16 mouse cellular contexts compared by ENCODE assay signal in the genomic region with DNA sequence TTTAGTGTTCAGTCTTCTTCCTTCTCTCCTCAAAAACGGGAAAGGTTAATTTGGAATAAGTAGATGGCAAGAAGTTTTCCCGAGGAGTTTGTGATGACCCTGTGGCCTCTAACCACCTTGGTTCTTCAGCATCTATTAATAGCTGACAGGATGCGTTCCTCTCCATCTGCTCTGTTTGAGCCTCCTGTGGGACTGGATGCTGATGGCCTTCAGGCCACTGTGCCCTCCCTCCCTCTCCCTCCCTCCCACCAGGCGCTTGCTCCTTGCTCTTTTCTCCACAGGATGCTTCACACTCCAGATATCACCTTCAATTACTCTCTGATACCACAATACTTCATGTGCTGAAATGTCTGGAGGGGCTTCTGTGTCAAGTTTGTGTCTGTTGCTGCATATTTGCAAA.
"Had no signal": no experiment of that assay in that cellular context is flagged by ENCODE, and none has a peak within 500 bp of the region (broad histone marks: within the 10 kb centered on the region; RNA-seq: fewer than 3 reads in every experiment).

No protein-coding gene starts in this region.

- ATAC-seq: liver, postnatal 0 days; lung, postnatal 0 days had no signal

- DNase-seq: kidney, postnatal 14 days; kidney, postnatal 4 days; left cerebral cortex, postnatal 4 days; liver, postnatal 0 days; lung, embryonic 14.5 days; midbrain, embryonic 14.5 days; thymus, adult 2 months; thymus, postnatal 14 days; thymus, postnatal 4 days had no signal

- H3K27me3 ChIP-seq: limb, embryonic 12.5 days; limb, embryonic 15.5 days had no signal

- H3K4me1 ChIP-seq: limb, embryonic 15.5 days had no signal

- H3K4me2 ChIP-seq: limb, embryonic 12.5 days; limb, embryonic 15.5 days; liver, embryonic 11.5 days; lung, embryonic 14.5 days had no signal

- H3K9me3 ChIP-seq: limb, embryonic 12.5 days; limb, embryonic 15.5 days had no signal

- H3K36me3 ChIP-seq: limb, embryonic 12.5 days; limb, embryonic 15.5 days had no signal

- H3K9ac ChIP-seq: limb, embryonic 12.5 days; limb, embryonic 15.5 days; liver, embryonic 14.5 days; liver, postnatal 0 days; lung, embryonic 14.5 days had no signal

- H3K4me3 ChIP-seq: limb, embryonic 12.5 days; limb, embryonic 15.5 days had no signal

- H3K27ac ChIP-seq: limb, embryonic 12.5 days; limb, embryonic 15.5 days; liver, embryonic 14.5 days; macrophage; stomach, postnatal 0 days had no signal
